Mouse (Mus musculus) cerebellum, adult 2 months (tissue): ENCODE measurements around the gene Slc39a1. TPM values are rescaled to one million over a fixed set of nuclear protein-coding genes. Genes with fewer than 3 reads are reported as not detected.

ENCODE experiments used
- DNase-seq, 2 experiments: peaks; one replicate each; pipeline ENCODE4 v3.0.0; 2021
- H3K27ac ChIP-seq: fragments of 200-500 bp; 2 replicates; pipeline ENCODE4 v1.5.1; 2012; ENCODE audit warnings: low read length, control low read depth, inconsistent platforms; ENCODE audit not compliant: insufficient read depth
- H3K27me3 ChIP-seq: fragments of 200-500 bp; 2 replicates; pipeline ENCODE4 v1.6.1; 2012; ENCODE audit warnings: inconsistent platforms, mild to moderate bottlenecking, low read length, moderate library complexity; ENCODE audit not compliant: control insufficient read depth, insufficient read depth
- H3K4me1 ChIP-seq: fragments of 200-500 bp; 2 replicates; pipeline ENCODE4 v1.6.1; 2011; ENCODE audit warnings: low read length; ENCODE audit not compliant: control insufficient read depth, insufficient read depth
- H3K4me3 ChIP-seq: fragments of 200-500 bp; replicated peaks from 2 replicates; pipeline ENCODE3; 2011; ENCODE audit warnings: mild to moderate bottlenecking, low read depth, low read length, control low read depth; ENCODE audit not compliant: insufficient read depth
- CTCF ChIP-seq: fragments of 200-500 bp; IDR thresholded peaks from 2 replicates; pipeline ENCODE4 v1.5.1; 2011; ENCODE audit warnings: low read depth, mild to moderate bottlenecking, control low read depth, low read length, moderate library complexity, borderline replicate concordance; ENCODE audit not compliant: insufficient read depth
- POLR2A ChIP-seq: fragments of 200-500 bp; IDR thresholded peaks from 2 replicates; pipeline ENCODE4 v1.6.1; 2011; ENCODE audit warnings: low read length, control low read depth, borderline replicate concordance; ENCODE audit not compliant: insufficient read depth
- WGBS: fragments of 180-500 bp; shearing (Covaris S2); methylation state at CpG from one replicate; pipeline ENCODE4 v1.1.7; 2018; 5-methylcytosine and 5-hydroxymethylcytosine counted together
- polyA plus RNA-seq: library from polyadenylated mRNA; depleted of rRNA; stranded (reverse); fragments of >200 nt; gene quantifications from 2 replicates; pipeline ENCODE4 v1.2.3, GENCODE M21; 2012

Slc39a1 gene
- polyA plus RNA-seq, 1 experiment: 35.8 TPM

DNA sequence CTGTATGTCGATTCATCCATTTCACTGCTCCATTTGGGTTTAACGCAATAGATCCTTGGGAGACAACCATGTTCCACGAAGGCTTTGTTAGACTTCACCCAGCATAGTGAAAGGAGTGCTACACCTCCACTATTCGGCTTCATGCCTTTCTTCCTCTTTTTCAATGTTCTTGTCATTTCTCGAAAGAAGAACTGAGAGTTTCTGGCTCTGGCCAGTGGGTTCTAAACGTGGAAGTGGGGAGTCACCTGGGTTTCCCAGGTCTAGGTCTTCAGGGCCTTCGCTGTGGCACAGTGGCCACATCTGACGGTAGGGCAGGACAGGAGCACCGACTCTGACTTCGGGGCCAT lies 16.7 kb downstream of the Slc39a1 start:
- no peak for TF ChIP-seq CTCF
- no peak for TF ChIP-seq POLR2A
- WGBS: 21% methylated on average over 10 of the region's 10 CpGs
- Histone ChIP-seq H3K4me3 (peak overlapping the region; percentile 95), H3K27me3 (no peaks in the 10 kb centered on the region), H3K27ac (peak overlapping the region; percentile 69), H3K4me1 (peaks cover 27% of the 10 kb centered on the region)
- DNase-seq: no peak

DNA sequence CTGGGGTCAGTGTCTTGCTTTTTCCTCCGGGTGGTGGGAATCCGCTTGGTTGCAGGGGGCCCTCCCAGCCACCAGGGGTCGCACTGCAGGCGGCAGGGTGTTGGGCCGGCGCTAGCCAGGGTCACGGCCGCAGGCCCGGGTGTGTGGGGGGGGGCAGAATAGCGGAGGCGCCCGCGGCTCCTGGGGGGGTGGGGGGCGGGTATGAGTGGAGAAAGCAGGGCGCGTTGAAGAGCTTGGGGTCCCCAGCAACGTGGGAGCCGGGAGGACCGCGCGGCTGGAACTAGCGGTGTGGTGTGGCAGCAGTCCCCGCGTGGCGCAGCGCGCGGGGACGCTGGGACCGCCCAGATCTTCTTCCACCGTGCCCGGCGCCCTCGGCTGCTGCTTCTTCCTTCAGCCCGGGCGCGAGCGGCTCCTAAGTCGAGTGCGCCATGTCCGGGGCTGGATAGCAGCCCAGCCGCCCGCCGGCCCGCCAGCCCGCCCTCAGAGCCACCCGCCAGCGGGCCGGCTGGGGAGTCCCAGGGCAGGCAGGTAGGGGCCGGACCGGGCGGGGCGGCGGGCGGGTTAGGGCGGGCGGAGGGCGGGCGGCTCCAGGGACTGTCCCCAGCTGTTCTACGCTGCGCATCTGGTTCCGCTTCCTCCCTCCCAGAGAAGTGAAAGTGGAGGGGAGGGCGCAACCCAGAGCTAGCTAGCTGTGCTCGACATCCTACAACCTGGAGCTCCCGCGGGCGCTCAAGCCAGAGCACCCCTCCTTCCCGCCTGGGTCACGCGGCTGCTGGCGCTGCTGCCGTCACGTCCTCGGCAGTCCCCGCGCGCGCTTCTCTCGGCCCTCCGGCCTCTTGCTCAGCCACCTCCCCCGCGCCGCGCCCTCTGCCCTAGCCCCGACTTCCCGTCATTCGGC lies 17.3 kb downstream of the Slc39a1 start, which contains the start of gene Dennd4b:
TSS of gene Dennd4b (plus strand) at position 152 of the 898 bp plus-strand sequence.
- under 1% methylated on average over 82 of the region's 87 CpGs for WGBS
- Histone ChIP-seq H3K27ac (peak within 1 kb of the TSS; percentile 100), H3K4me3 (peak within 1 kb of the TSS; percentile 95), H3K27me3 (no peaks in the 10 kb centered on the region), H3K4me1 (peaks cover 20% of the 10 kb centered on the region)
- DNase-seq: peak; percentile 91 to 96
- peak; percentile 80 for TF ChIP-seq POLR2A
- TF ChIP-seq CTCF: peak; percentile 83

DNA sequence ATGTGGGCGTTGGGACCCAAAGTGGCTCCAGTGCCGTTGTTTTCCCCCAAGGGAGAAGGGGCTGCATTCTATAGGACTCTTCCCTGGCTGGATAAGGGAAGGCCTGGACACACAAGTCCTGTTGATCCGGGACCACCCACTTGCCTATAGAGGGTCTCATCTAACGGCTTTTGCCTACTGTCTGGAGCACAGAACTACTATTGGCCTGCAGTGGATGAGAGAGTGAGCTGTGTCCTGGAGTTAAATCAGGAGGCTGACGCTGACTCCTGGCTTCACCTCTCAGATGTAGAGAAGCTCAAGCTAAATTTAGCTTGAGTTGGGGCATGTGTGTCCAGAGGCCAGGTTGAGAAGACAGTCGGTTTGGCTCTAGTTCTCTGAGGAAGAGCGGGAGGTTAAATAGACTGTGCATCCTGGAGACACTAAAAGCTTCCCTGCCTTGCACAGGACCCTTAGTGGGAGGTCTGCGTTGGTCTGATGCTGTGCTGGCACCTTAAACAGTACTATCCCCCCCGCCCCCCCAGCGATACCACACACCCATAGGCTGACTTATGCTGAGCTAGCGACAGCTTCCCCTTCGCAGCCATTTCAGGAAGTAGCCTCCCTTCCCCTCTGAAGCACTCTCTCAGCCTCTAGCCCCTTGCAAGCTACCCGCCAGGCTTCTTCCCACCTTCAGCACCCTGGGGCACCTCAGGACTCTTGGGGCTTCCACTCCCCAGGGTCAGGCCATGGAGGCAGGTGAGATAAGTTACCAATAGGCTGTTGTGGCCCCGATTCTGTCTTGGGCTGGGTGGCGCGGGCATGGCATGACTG lies 18.2 kb downstream of the Slc39a1 start:
- peak; percentile 21; the same call in 1 of the 2 replicates for TF ChIP-seq POLR2A
- no peak for TF ChIP-seq CTCF
- H3K27ac ChIP-seq: peak overlapping the region; percentile 100
- 18% methylated on average over 16 of the region's 16 CpGs for whole genome bisulfite sequencing
- peak; percentile 54 to 82 for DNase-seq
- H3K4me3 ChIP-seq: peak overlapping the region; percentile 95
- H3K27me3 ChIP-seq: no peaks in the 10 kb centered on the region
- H3K4me1 ChIP-seq: peaks cover 13% of the 10 kb centered on the region

DNA sequence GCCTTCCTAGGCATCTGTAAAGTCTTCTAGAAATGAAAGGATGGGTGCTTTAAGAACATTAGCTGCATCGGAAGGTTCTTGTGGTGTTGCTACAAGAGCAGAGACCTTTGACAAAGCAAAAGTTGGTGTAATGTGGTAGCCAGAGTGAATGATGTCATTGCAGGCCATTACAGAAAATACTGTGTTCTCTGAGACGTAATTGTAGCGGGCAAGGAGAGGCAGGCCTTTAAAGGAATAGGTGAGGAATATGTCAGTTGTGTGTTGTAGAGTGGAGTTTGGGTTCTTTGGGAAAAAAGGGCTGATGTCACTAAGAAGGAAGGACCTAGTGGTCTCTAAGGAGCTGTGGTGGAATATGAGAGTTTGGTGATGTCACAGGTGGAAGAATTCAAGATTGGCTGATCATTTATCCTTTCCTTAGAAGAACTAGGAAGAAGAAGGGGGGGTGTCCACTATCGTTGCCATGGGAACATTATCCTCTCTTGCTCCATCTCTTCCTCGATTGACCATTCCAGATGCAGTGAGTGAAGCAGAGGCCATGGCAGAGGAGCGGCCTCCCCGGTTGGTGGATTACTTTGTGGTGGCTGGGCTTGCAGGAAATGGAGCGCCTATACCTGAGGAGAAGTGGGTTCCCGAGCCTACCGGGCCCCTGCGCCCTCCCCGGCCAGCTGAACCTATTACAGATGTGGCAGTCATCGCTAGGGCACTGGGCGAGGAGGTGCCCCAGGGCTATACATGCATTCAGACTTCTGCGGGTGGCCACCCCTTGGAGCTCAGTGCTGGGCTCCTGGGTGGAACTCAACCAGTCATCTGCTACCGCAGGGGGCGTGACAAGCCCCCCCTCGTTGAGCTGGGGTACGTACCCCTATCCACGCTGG lies 19.2 kb downstream of the Slc39a1 start:
- Histone ChIP-seq H3K27me3 (no peaks in the 10 kb centered on the region), H3K4me3 (no peak overlapping the region), H3K4me1 (peaks cover 15% of the 10 kb centered on the region), H3K27ac (no peak overlapping the region)
- no peak for TF ChIP-seq POLR2A
- no peak for TF ChIP-seq CTCF
- WGBS: 91% methylated on average over 20 of the region's 20 CpGs
- DNase-seq: no peak

GRCm38 (mm10) chr3:90268190-90268589 lies 20.2 kb downstream of the Slc39a1 start:
- WGBS: 94% methylated on average over 11 of the region's 11 CpGs
- Histone ChIP-seq H3K27me3 (no peaks in the 10 kb centered on the region), H3K4me1 (peaks cover 22% of the 10 kb centered on the region), H3K27ac (no peak overlapping the region), H3K4me3 (no peak overlapping the region)
- TF ChIP-seq CTCF (no peak), POLR2A (no peak)
- no peak for DNase-seq

DNA sequence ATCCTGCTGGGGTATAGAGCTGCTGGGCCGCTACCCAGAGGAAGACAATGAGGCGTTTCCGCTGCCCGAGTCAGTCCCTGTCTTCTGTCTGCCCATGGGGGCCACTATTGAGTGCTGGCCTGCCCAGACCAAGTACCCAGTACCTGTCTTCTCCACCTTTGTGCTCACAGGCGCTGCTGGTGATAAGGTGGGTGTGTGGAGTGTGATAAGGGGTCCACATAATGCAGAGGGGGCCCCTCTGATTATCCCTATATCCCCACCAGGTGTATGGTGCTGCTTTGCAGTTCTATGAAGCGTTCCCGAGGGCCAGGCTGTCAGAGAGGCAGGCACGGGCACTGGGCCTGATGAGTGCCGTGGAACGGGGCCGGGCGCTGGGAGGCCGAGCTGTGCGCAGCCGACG lies 21.0 kb downstream of the Slc39a1 start:
- Histone ChIP-seq H3K27me3 (no peaks in the 10 kb centered on the region), H3K27ac (no peak overlapping the region), H3K4me3 (no peak overlapping the region), H3K4me1 (peaks cover 22% of the 10 kb centered on the region)
- WGBS: 86% methylated on average over 16 of the region's 16 CpGs
- TF ChIP-seq POLR2A (no peak), CTCF (no peak)
- peak in 1 of 2 experiments; percentile 14 for DNase-seq

- 91% methylated on average over 8 of the region's 8 CpGs for WGBS
- Histone ChIP-seq H3K27ac (no peak overlapping the region), H3K27me3 (no peaks in the 10 kb centered on the region), H3K4me1 (peaks cover 28% of the 10 kb centered on the region), H3K4me3 (no peak overlapping the region)
- TF ChIP-seq POLR2A (no peak), CTCF (no peak)
- DNase-seq: peak in 1 of 2 experiments; percentile 5
Measured at GRCm38 (mm10) chr3:90270784-90271183, 22.8 kb downstream of the Slc39a1 start.
